Mouse (Mus musculus) MEL (cell line): ENCODE data around the gene H2-T22. TPM values are rescaled to one million over a fixed set of nuclear protein-coding genes. Genes with fewer than 3 reads are reported as not detected.
"Not testable (repeated sequence)": the region's sequence is repeated elsewhere in the genome, so short reads cannot be mapped to it uniquely, and the experiment has no call there.

Experiments used
- DNase-seq: peaks from one replicate; pipeline ENCODE4 v3.0.0; 2011; ENCODE audit warnings: low read depth, low spot score
- H3K27ac ChIP-seq: 2 replicates; pipeline ENCODE4 v1.5.1; 2012; ENCODE audit warnings: low read depth, mild to moderate bottlenecking, control low read depth, low read length, moderate library complexity; ENCODE audit not compliant: control insufficient read depth
- H3K27me3 ChIP-seq, 2 experiments: fragments of 150-350 bp in 1 of 2; sonication (generic) in 1 of 2; 2 replicates each; pipeline ENCODE4 v1.6.1; 2012; ENCODE audit warnings: low read length in 2 of 2, mild to moderate bottlenecking in 2 of 2, improper control_type of control experiment in 1 of 2, moderate library complexity in 1 of 2; ENCODE audit not compliant: insufficient read depth in 2 of 2, control insufficient read depth in 1 of 2
- H3K36me3 ChIP-seq, 2 experiments: 2 replicates each; pipeline ENCODE4 v1.6.1; 2012 to 2014; ENCODE audit warnings: low read length in 2 of 2, improper control_type of control experiment in 1 of 2, inconsistent platforms in 1 of 2, mild to moderate bottlenecking in 1 of 2; ENCODE audit not compliant: insufficient read depth in 2 of 2, control insufficient read depth in 1 of 2
- H3K4me1 ChIP-seq, 2 experiments: fragments of 150-350 bp in 1 of 2; sonication (generic) in 1 of 2; 2 replicates each; pipeline ENCODE4 v1.6.1; 2012; ENCODE audit warnings: low read length in 2 of 2, improper control_type of control experiment in 1 of 2, mild to moderate bottlenecking in 1 of 2; ENCODE audit not compliant: insufficient read depth in 2 of 2, control insufficient read depth in 1 of 2
- H3K4me3 ChIP-seq, 2 experiments: fragments of 150-350 bp in 1 of 2; sonication (generic) in 1 of 2; 2 replicates each; pipeline ENCODE4 v1.5.1; 2012; ENCODE audit warnings: low read depth in 2 of 2, low read length in 2 of 2, mild to moderate bottlenecking in 2 of 2, moderate library complexity in 2 of 2, control low read depth in 1 of 2, improper control_type of control experiment in 1 of 2; ENCODE audit not compliant: control insufficient read depth in 1 of 2, insufficient read depth in 1 of 2
- H3K79me2 ChIP-seq: 2 replicates; pipeline ENCODE4 v1.6.1; 2012; ENCODE audit warnings: mild to moderate bottlenecking, low read length, moderate library complexity; ENCODE audit not compliant: control insufficient read depth, poor library complexity, insufficient read depth
- H3K9ac ChIP-seq: 2 replicates; pipeline ENCODE4 v1.6.1; 2012; ENCODE audit warnings: low read depth, mild to moderate bottlenecking, control low read depth, low read length, moderate library complexity; ENCODE audit not compliant: control insufficient read depth, poor library complexity, severe bottlenecking
- H3K9me3 ChIP-seq: fragments of 150-350 bp; sonication (generic); replicated peaks from 2 replicates; pipeline ENCODE4 v1.6.1; 2012; ENCODE audit warnings: mild to moderate bottlenecking, low read length, improper control_type of control experiment, moderate library complexity; ENCODE audit not compliant: insufficient read depth
- CHD1 ChIP-seq: IDR thresholded peaks from 2 replicates; pipeline ENCODE4 v1.6.1; 2012; ENCODE audit warnings: low read depth, mild to moderate bottlenecking, inconsistent platforms, low read length, improper control_type of control experiment
- CHD2 ChIP-seq: IDR thresholded peaks from 2 replicates; pipeline ENCODE4 v1.6.1; 2011; ENCODE audit warnings: low read length, improper control_type of control experiment
- E2F4 ChIP-seq: IDR thresholded peaks from 2 replicates; pipeline ENCODE4 v1.6.1; 2011; ENCODE audit warnings: low read depth, low read length, improper control_type of control experiment, borderline replicate concordance
- ELF1 ChIP-seq: IDR thresholded peaks from 2 replicates; pipeline ENCODE4 v1.6.1; 2014; ENCODE audit warnings: low read depth, mild to moderate bottlenecking, inconsistent platforms, low read length, improper control_type of control experiment, moderate library complexity
- ETS1 ChIP-seq: IDR thresholded peaks from 2 replicates; pipeline ENCODE4 v1.6.1; 2012; ENCODE audit warnings: low read depth, mild to moderate bottlenecking, inconsistent platforms, low read length, improper control_type of control experiment, moderate library complexity
- GATA1 ChIP-seq: IDR thresholded peaks from 2 replicates; pipeline ENCODE4 v1.6.1; 2011; ENCODE audit warnings: low read depth, low read length, improper control_type of control experiment
- JUND ChIP-seq: IDR thresholded peaks from 2 replicates; pipeline ENCODE4 v1.6.1; 2011; ENCODE audit warnings: low read depth, mild to moderate bottlenecking, improper control_type of control experiment, low read length
- KAT2A ChIP-seq: conservative IDR thresholded peaks from 2 replicates; pipeline ENCODE4 v1.6.1; 2012; ENCODE audit warnings: low read depth, low read length, improper control_type of control experiment, inconsistent platforms
- MAFK ChIP-seq: IDR thresholded peaks from 2 replicates; pipeline ENCODE4 v1.6.1; 2011; ENCODE audit warnings: low read depth, mild to moderate bottlenecking, low read length, improper control_type of control experiment, borderline replicate concordance
- MAX ChIP-seq: IDR thresholded peaks from 2 replicates; pipeline ENCODE4 v1.6.1; 2011; ENCODE audit warnings: low read length, improper control_type of control experiment
- MAZ ChIP-seq: IDR thresholded peaks from 2 replicates; pipeline ENCODE4 v1.6.1; 2012; ENCODE audit warnings: low read depth, mild to moderate bottlenecking, inconsistent platforms, low read length, improper control_type of control experiment
- MEF2A ChIP-seq: IDR thresholded peaks from 2 replicates; pipeline ENCODE4 v1.6.1; 2014; ENCODE audit warnings: low read depth, mild to moderate bottlenecking, inconsistent platforms, low read length, improper control_type of control experiment; ENCODE audit not compliant: poor library complexity, insufficient replicate concordance, severe bottlenecking; ENCODE audit errors: extremely low read depth
- MYC ChIP-seq: IDR thresholded peaks from 2 replicates; pipeline ENCODE4 v1.6.1; 2011; ENCODE audit warnings: low read depth, mild to moderate bottlenecking, low read length, improper control_type of control experiment, moderate library complexity
- POLR2A ChIP-seq, 2 experiments: IDR thresholded peaks; 2 replicates each; pipeline ENCODE4 v1.6.1; 2011 to 2012; ENCODE audit warnings: low read length in 2 of 2, mild to moderate bottlenecking in 2 of 2, control low read depth in 1 of 2, improper control_type of control experiment in 1 of 2, low read depth in 1 of 2, moderate library complexity in 1 of 2; ENCODE audit not compliant: control insufficient read depth in 1 of 2, insufficient read depth in 1 of 2, poor library complexity in 1 of 2
- POLR2AphosphoS2 ChIP-seq: IDR thresholded peaks from 2 replicates; pipeline ENCODE4 v1.6.1; 2011; ENCODE audit warnings: low read length, improper control_type of control experiment
- RAD21 ChIP-seq: IDR thresholded peaks from 2 replicates; pipeline ENCODE4 v1.6.1; 2011; ENCODE audit warnings: mild to moderate bottlenecking, low read depth, low read length, improper control_type of control experiment
- SMC3 ChIP-seq: IDR thresholded peaks from 2 replicates; pipeline ENCODE4 v1.6.1; 2011; ENCODE audit warnings: low read depth, low read length, improper control_type of control experiment
- TCF12 ChIP-seq: IDR thresholded peaks from 2 replicates; pipeline ENCODE4 v1.6.1; 2014; ENCODE audit warnings: low read depth, mild to moderate bottlenecking, inconsistent platforms, low read length, improper control_type of control experiment, moderate library complexity
- USF1 ChIP-seq: IDR thresholded peaks from 2 replicates; pipeline ENCODE4 v1.6.1; 2014; ENCODE audit warnings: low read depth, mild to moderate bottlenecking, inconsistent platforms, low read length, improper control_type of control experiment, moderate library complexity
- USF2 ChIP-seq, 2 experiments: IDR thresholded peaks; 2 replicates each; pipeline ENCODE4 v1.6.1; 2011 to 2012; ENCODE audit warnings: improper control_type of control experiment in 2 of 2, low read length in 2 of 2, borderline replicate concordance in 1 of 2, inconsistent platforms in 1 of 2, low read depth in 1 of 2, mild to moderate bottlenecking in 1 of 2; ENCODE audit not compliant: insufficient read depth in 1 of 2
- polyA plus RNA-seq, 2 experiments: library from polyadenylated mRNA; stranded (reverse) in 1 of 2; unstranded in 1 of 2; fragments of >175 nt in 1 of 2; fragments of >200 nt in 1 of 2; gene quantifications; 2 replicates each; pipeline versions ENCODE4 v1.2.1 to v1.2.4; 2012; ENCODE audit warnings: low replicate concordance in 2 of 2, low read depth in 1 of 2; ENCODE audit not compliant: insufficient read length in 2 of 2, insufficient read depth in 1 of 2, missing spikeins in 1 of 2
- total RNA-seq: library from RNA; depleted of rRNA; stranded (reverse); fragments of 300-350 nt; gene quantifications from 2 replicates; pipeline ENCODE4 v1.2.3, GENCODE M21; 2012

Gene H2-T22
- total and polyA plus RNA-seq, 3 experiments = 22.5 to 45.5 TPM; not detected in 1

GRCm38 (mm10) chr17:36083870-36084451, 41.4 kb upstream of the H2-T22 start:
- Histone ChIP-seq H3K36me3 (no peaks in the 10 kb centered on the region), H3K27me3 (no peaks in the 10 kb centered on the region), H3K4me1 (no peaks in the 10 kb centered on the region; a peak in 1 of 4 replicates), H3K9me3 (no peaks in the 10 kb centered on the region), H3K79me2 (no peaks in the 10 kb centered on the region), H3K9ac (no peak overlapping the region), H3K27ac (no peak overlapping the region), H3K4me3 (no peak overlapping the region)
- TF ChIP-seq MAZ = no peak
- no peak for TF ChIP-seq USF2 (IDR thresholded peaks at IDR 0.05; ENCODE audit: borderline replicate concordance in 1 of 2, insufficient read depth in 1 of 2, low read depth in 1 of 2, low read length in 2 of 2)
- TF ChIP-seq POLR2A (IDR thresholded peaks at IDR 0.05; ENCODE audit: control insufficient read depth in 1 of 2, insufficient read depth in 1 of 2, low read depth in 1 of 2, low read length in 2 of 2, poor library complexity in 1 of 2) = no peak
- TF ChIP-seq CHD1 = no peak
- no peak for TF ChIP-seq TCF12
- no peak for DNase-seq

GRCm38 (mm10) chr17:36083266-36083869, 40.8 kb upstream of the H2-T22 start:
- Histone ChIP-seq H3K4me1 (no peaks in the 10 kb centered on the region; a peak in 1 of 4 replicates), H3K27me3 (no peaks in the 10 kb centered on the region), H3K9me3 (no peaks in the 10 kb centered on the region), H3K4me3 (no peak overlapping the region), H3K36me3 (no peaks in the 10 kb centered on the region)
- DNase-seq = no peak
- TF ChIP-seq E2F4 = no peak
- TF ChIP-seq POLR2AphosphoS2 = no peak
- no peak for TF ChIP-seq SMC3
- TF ChIP-seq MYC = no peak
- no peak for TF ChIP-seq ELF1
- no peak for TF ChIP-seq USF1
- TF ChIP-seq ETS1 = no peak
- no peak for TF ChIP-seq JUND
- TF ChIP-seq MEF2A = no peak
- TF ChIP-seq RAD21 = no peak
- no peak for TF ChIP-seq MAFK
- no peak for TF ChIP-seq MAX
- no peak for TF ChIP-seq CHD2
- no peak for TF ChIP-seq KAT2A
- TF ChIP-seq GATA1 = no peak
- TF ChIP-seq, all 39 proteins: peak for 0
- Histone ChIP-seq H3K79me2 (no peaks in the 10 kb centered on the region), H3K9ac (no peak overlapping the region), H3K27ac (no peak overlapping the region)

- not testable (repeated sequence) for H3K9me3 ChIP-seq, DNase-seq, H3K27ac ChIP-seq, H3K4me3 ChIP-seq, H3K36me3 ChIP-seq, H3K4me1 ChIP-seq, H3K79me2 ChIP-seq, H3K9ac ChIP-seq, H3K27me3 ChIP-seq
These were observed 40.1 kb upstream of the H2-T22 start for GRCm38 (mm10) chr17:36082519-36083232.

GRCm38 (mm10) chr17:36081901-36082300, 39.4 kb upstream of the H2-T22 start:
- H3K4me3 ChIP-seq, H3K27ac ChIP-seq, H3K4me1 ChIP-seq, DNase-seq, H3K27me3 ChIP-seq, H3K9ac ChIP-seq, H3K9me3 ChIP-seq, H3K36me3 ChIP-seq, H3K79me2 ChIP-seq: not testable (repeated sequence)
